Mouse (Mus musculus): Measurements from ENCODE around the gene Gm17660. TPM values are rescaled to one million over a fixed set of nuclear protein-coding genes. Genes with fewer than 3 reads are reported as not detected.
A peak's percentile ranks its signal among the peaks of the same experiment; 100 is the strongest.
"Not testable (repeated sequence)": the region's sequence is repeated elsewhere in the genome, so short reads cannot be mapped to it uniquely, and the experiment has no call there.

The Gm17660 gene
- polyA plus RNA-seq, 1 experiment from 2014 or later, result not detected

- Histone ChIP-seq H3K36me3 (ENCODE audit: control insufficient read depth, insufficient read depth, low read length) (no peaks in the 10 kb centered on the region), H3K4me3 (ENCODE audit: low read depth, low read length) (no peak overlapping the region), H3K4me2 (ENCODE audit: low read length) (no peak overlapping the region), H3K9me3 (replicated peaks; ENCODE audit: control insufficient read depth, low read length, poor library complexity, severe bottlenecking) (no peaks in the 10 kb centered on the region), H3K27me3 (ENCODE audit: control insufficient read depth, insufficient read depth, low read depth, low read length) (no peaks in the 10 kb centered on the region), H3K4me1 (ENCODE audit: control insufficient read depth, insufficient read depth, low read length) (no peaks in the 10 kb centered on the region), H3K27ac (ENCODE audit: low read length) (no peak overlapping the region), H3K9ac (ENCODE audit: low read depth, low read length) (no peak overlapping the region)
- 46% methylated on average over 1 of the region's 1 CpGs for WGBS
- ATAC-seq, result no peak
Observed at GRCm38 (mm10) chr5:104035824-104036223, 41.6 kb downstream of the Gm17660 start.

- H3K4me3 ChIP-seq (ENCODE audit: low read depth, low read length), result no peak overlapping the region
- no peak overlapping the region for H3K9ac ChIP-seq (ENCODE audit: low read depth, low read length)
- H3K27ac ChIP-seq (ENCODE audit: low read length), result no peak overlapping the region
- H3K27me3 ChIP-seq (ENCODE audit: control insufficient read depth, insufficient read depth, low read depth, low read length), result no peaks in the 10 kb centered on the region
- no peak overlapping the region for H3K4me2 ChIP-seq (ENCODE audit: low read length)
- H3K36me3 ChIP-seq (ENCODE audit: control insufficient read depth, insufficient read depth, low read length), result no peaks in the 10 kb centered on the region
- no peaks in the 10 kb centered on the region for H3K4me1 ChIP-seq (ENCODE audit: control insufficient read depth, insufficient read depth, low read length)
- H3K9me3 ChIP-seq (replicated peaks; ENCODE audit: control insufficient read depth, low read length, poor library complexity, severe bottlenecking), result no peaks in the 10 kb centered on the region
- no peak for ATAC-seq
Observed at GRCm38 (mm10) chr5:104035066-104035465, 42.3 kb downstream of the Gm17660 start.

GRCm38 (mm10) chr5:104032434-104033097 lies 44.8 kb downstream of the Gm17660 start:
- Histone ChIP-seq H3K9ac (ENCODE audit: low read depth, low read length) (no peak overlapping the region), H3K36me3 (ENCODE audit: control insufficient read depth, insufficient read depth, low read length) (no peaks in the 10 kb centered on the region), H3K27me3 (ENCODE audit: control insufficient read depth, insufficient read depth, low read depth, low read length) (no peaks in the 10 kb centered on the region), H3K27ac (ENCODE audit: low read length) (no peak overlapping the region), H3K4me1 (ENCODE audit: control insufficient read depth, insufficient read depth, low read length) (no peaks in the 10 kb centered on the region), H3K9me3 (replicated peaks; ENCODE audit: control insufficient read depth, low read length, poor library complexity, severe bottlenecking) (no peaks in the 10 kb centered on the region), H3K4me3 (ENCODE audit: low read depth, low read length) (no peak overlapping the region), H3K4me2 (ENCODE audit: low read length) (no peak overlapping the region)
- no peak for ATAC-seq
- WGBS, result 82% methylated on average over 2 of the region's 2 CpGs

- ATAC-seq, result no peak
- Histone ChIP-seq H3K4me3 (ENCODE audit: low read depth, low read length) (no peak overlapping the region), H3K9ac (ENCODE audit: low read depth, low read length) (no peak overlapping the region), H3K27me3 (ENCODE audit: control insufficient read depth, insufficient read depth, low read depth, low read length) (0 out of 2 replicates have a peak, but pooled peaks cover 4% of the 10 kb centered on the region), H3K4me2 (ENCODE audit: low read length) (no peak overlapping the region), H3K36me3 (ENCODE audit: control insufficient read depth, insufficient read depth, low read length) (no peaks in the 10 kb centered on the region), H3K27ac (ENCODE audit: low read length) (no peak overlapping the region), H3K9me3 (replicated peaks; ENCODE audit: control insufficient read depth, low read length, poor library complexity, severe bottlenecking) (no peaks in the 10 kb centered on the region), H3K4me1 (ENCODE audit: control insufficient read depth, insufficient read depth, low read length) (peaks cover 6% of the 10 kb centered on the region; the same call in 1 of the 2 replicates)
- WGBS, result 45% methylated on average over 17 of the region's 17 CpGs
Observed at GRCm38 (mm10) chr5:104025245-104025854, 52.1 kb downstream of the Gm17660 start.

- Histone ChIP-seq H3K4me1 (ENCODE audit: control insufficient read depth, insufficient read depth, low read length) (peaks cover 6% of the 10 kb centered on the region; the same call in 1 of the 2 replicates), H3K27me3 (ENCODE audit: control insufficient read depth, insufficient read depth, low read depth, low read length) (0 out of 2 replicates have a peak, but pooled peaks cover 4% of the 10 kb centered on the region), H3K9ac (ENCODE audit: low read depth, low read length) (no peak overlapping the region), H3K36me3 (ENCODE audit: control insufficient read depth, insufficient read depth, low read length) (no peaks in the 10 kb centered on the region), H3K4me2 (ENCODE audit: low read length) (no peak overlapping the region), H3K4me3 (ENCODE audit: low read depth, low read length) (no peak overlapping the region), H3K27ac (ENCODE audit: low read length) (no peak overlapping the region), H3K9me3 (replicated peaks; ENCODE audit: control insufficient read depth, low read length, poor library complexity, severe bottlenecking) (no peaks in the 10 kb centered on the region)
- 68% methylated on average over 11 of the region's 11 CpGs for WGBS
- no peak for ATAC-seq
Observed at GRCm38 (mm10) chr5:104024762-104025161, 52.6 kb downstream of the Gm17660 start.

GRCm38 (mm10) chr5:104024193-104024592 lies 53.2 kb downstream of the Gm17660 start:
- 83% methylated on average over 5 of the region's 5 CpGs for WGBS
- not testable (repeated sequence) for H3K9ac ChIP-seq (ENCODE audit: low read depth, low read length); H3K4me2 ChIP-seq (ENCODE audit: low read length); H3K27ac ChIP-seq (ENCODE audit: low read length); H3K4me3 ChIP-seq (ENCODE audit: low read depth, low read length); ATAC-seq; H3K27me3 ChIP-seq (ENCODE audit: control insufficient read depth, insufficient read depth, low read depth, low read length); H3K4me1 ChIP-seq (ENCODE audit: control insufficient read depth, insufficient read depth, low read length); H3K36me3 ChIP-seq (ENCODE audit: control insufficient read depth, insufficient read depth, low read length); H3K9me3 ChIP-seq (replicated peaks; ENCODE audit: control insufficient read depth, low read length, poor library complexity, severe bottlenecking)

GRCm38 (mm10) chr5:104023289-104024020 lies 54.0 kb downstream of the Gm17660 start:
- Histone ChIP-seq H3K4me1 (ENCODE audit: control insufficient read depth, insufficient read depth, low read length) (peaks cover 6% of the 10 kb centered on the region; the same call in 1 of the 2 replicates), H3K36me3 (ENCODE audit: control insufficient read depth, insufficient read depth, low read length) (no peaks in the 10 kb centered on the region), H3K9ac (ENCODE audit: low read depth, low read length) (no peak overlapping the region), H3K27me3 (ENCODE audit: control insufficient read depth, insufficient read depth, low read depth, low read length) (0 out of 2 replicates have a peak, but pooled peaks cover 4% of the 10 kb centered on the region), H3K27ac (ENCODE audit: low read length) (no peak overlapping the region), H3K4me3 (ENCODE audit: low read depth, low read length) (no peak overlapping the region), H3K4me2 (ENCODE audit: low read length) (no peak overlapping the region), H3K9me3 (replicated peaks; ENCODE audit: control insufficient read depth, low read length, poor library complexity, severe bottlenecking) (no peaks in the 10 kb centered on the region)
- no peak for ATAC-seq
- WGBS, result 70% methylated on average over 8 of the region's 8 CpGs

GRCm38 (mm10) chr5:104022558-104022957 lies 54.9 kb downstream of the Gm17660 start:
- H3K4me2 ChIP-seq (ENCODE audit: low read length), result peak overlapping the region; percentile 80
- H3K4me3 ChIP-seq (ENCODE audit: low read depth, low read length), result peak overlapping the region; percentile 47
- no peaks in the 10 kb centered on the region for H3K36me3 ChIP-seq (ENCODE audit: control insufficient read depth, insufficient read depth, low read length)
- H3K9ac ChIP-seq (ENCODE audit: low read depth, low read length), result no peak overlapping the region
- no peak overlapping the region for H3K27ac ChIP-seq (ENCODE audit: low read length)
- 34% methylated on average over 5 of the region's 5 CpGs for WGBS
- H3K9me3 ChIP-seq (replicated peaks; ENCODE audit: control insufficient read depth, low read length, poor library complexity, severe bottlenecking), result no peaks in the 10 kb centered on the region
- H3K4me1 ChIP-seq (ENCODE audit: control insufficient read depth, insufficient read depth, low read length), result peaks cover 6% of the 10 kb centered on the region; the same call in 1 of the 2 replicates
- ATAC-seq, result 0 out of 2 replicates have a peak, but pooled peaks have one; percentile 6
- 0 out of 2 replicates have a peak, but pooled peaks cover 4% of the 10 kb centered on the region for H3K27me3 ChIP-seq (ENCODE audit: control insufficient read depth, insufficient read depth, low read depth, low read length)

All from midbrain, embryonic 16.5 days (tissue).